Mouse (Mus musculus) midbrain, embryonic 14.5 days (tissue): ENCODE data around the gene Ahnak. TPM values are rescaled to one million over a fixed set of nuclear protein-coding genes. Genes with fewer than 3 reads are reported as not detected.

Experiments used
- ATAC-seq: fragments of 200-750 bp; cut with Nextera tagmentation; 2 replicates; pipeline ENCODE4 v1.8.0; 2017; ENCODE audit warnings: moderate number of reproducible peaks, moderate library complexity; ENCODE audit not compliant: low FRiP score, low TSS enrichment
- DNase-seq: peaks from one replicate; pipeline ENCODE4 v3.0.0-alpha.2; 2015
- H3K27ac ChIP-seq: fragments of 300-500 bp; sonication (generic); replicated peaks from 2 replicates; pipeline ENCODE4 v1.5.1; 2014; ENCODE audit warnings: mild to moderate bottlenecking, low read depth, low read length, moderate library complexity
- H3K27me3 ChIP-seq: fragments of 300-500 bp; sonication (generic); 2 replicates; pipeline ENCODE4 v1.6.1; 2014; ENCODE audit warnings: low read length, control low read depth, mixed read lengths; ENCODE audit not compliant: control insufficient read depth, insufficient read depth
- H3K36me3 ChIP-seq: fragments of 300-500 bp; sonication (generic); 2 replicates; pipeline ENCODE4 v1.6.1; 2014; ENCODE audit warnings: low read length, control low read depth; ENCODE audit not compliant: control insufficient read depth, insufficient read depth
- H3K4me1 ChIP-seq: fragments of 300-500 bp; sonication (generic); 2 replicates; pipeline ENCODE4 v1.6.1; 2014; ENCODE audit warnings: mild to moderate bottlenecking, antibody characterized with exemption, low read length, control low read depth; ENCODE audit not compliant: control insufficient read depth, insufficient read depth
- H3K4me2 ChIP-seq: fragments of 300-500 bp; sonication (generic); 2 replicates; pipeline ENCODE4 v1.6.1; 2014; ENCODE audit warnings: mild to moderate bottlenecking, low read length, moderate library complexity
- H3K4me3 ChIP-seq: fragments of 300-500 bp; sonication (generic); replicated peaks from 2 replicates; pipeline ENCODE4 v1.5.1; 2014; ENCODE audit warnings: low read depth, low read length
- H3K9ac ChIP-seq: fragments of 300-500 bp; sonication (generic); replicated peaks from 2 replicates; pipeline ENCODE4 v1.6.1; 2014; ENCODE audit warnings: mild to moderate bottlenecking, low read length, moderate library complexity
- H3K9me3 ChIP-seq: fragments of 300-500 bp; sonication (generic); 2 replicates; pipeline ENCODE4 v1.6.1; 2016; ENCODE audit warnings: low read length, control low read depth, mixed read lengths; ENCODE audit not compliant: control insufficient read depth
- WGBS: fragments of 180-500 bp; shearing (Covaris S2); extraction: QIAGEN DNeasy Blood & Tissue Kit; methylation state at CpG from one replicate; pipeline ENCODE4 v1.1.7; 2014; 5-methylcytosine and 5-hydroxymethylcytosine counted together
- polyA plus RNA-seq: library from polyadenylated mRNA; unstranded; fragments of >200 nt; fragmentation: Nextera tagmentation; extraction: Ambion mirVana; gene quantifications from 2 replicates; pipeline ENCODE4 v1.2.1, GENCODE M21; 2014

Ahnak gene
- polyA plus RNA-seq, 1 experiment from 2014 or later: 4.2 TPM

- Histone ChIP-seq H3K9ac (no peak overlapping the region), H3K36me3 (no peaks in the 10 kb centered on the region), H3K9me3 (no peaks in the 10 kb centered on the region), H3K27ac (no peak overlapping the region), H3K4me1 (no peaks in the 10 kb centered on the region), H3K4me3 (no peak overlapping the region), H3K27me3 (no peaks in the 10 kb centered on the region), H3K4me2 (no peak overlapping the region)
- no peak for DNase-seq
- no peak for ATAC-seq
- 73% methylated on average over 5 of the region's 5 CpGs for WGBS
These were observed 106.0 kb downstream of the Ahnak start for GRCm38 (mm10) chr19:9095111-9095510.

GRCm38 (mm10) chr19:9097441-9097840 is 108.4 kb downstream of the Ahnak start:
- Histone ChIP-seq H3K4me2 (no peak overlapping the region), H3K27ac (no peak overlapping the region), H3K9me3 (no peaks in the 10 kb centered on the region), H3K9ac (no peak overlapping the region), H3K4me3 (no peak overlapping the region), H3K4me1 (no peaks in the 10 kb centered on the region), H3K27me3 (no peaks in the 10 kb centered on the region), H3K36me3 (no peaks in the 10 kb centered on the region)
- ATAC-seq: no peak
- peak; percentile 18 for DNase-seq
- WGBS: 89% methylated on average over 13 of the region's 13 CpGs

GRCm38 (mm10) chr19:9099751-9100150 is 110.7 kb downstream of the Ahnak start:
- no peaks in the 10 kb centered on the region for H3K36me3 ChIP-seq
- H3K4me3 ChIP-seq: no peak overlapping the region
- H3K27ac ChIP-seq: no peak overlapping the region
- no peaks in the 10 kb centered on the region for H3K4me1 ChIP-seq
- no peak overlapping the region for H3K9ac ChIP-seq
- ATAC-seq: no peak
- 92% methylated on average over 8 of the region's 8 CpGs for WGBS
- no peak overlapping the region for H3K4me2 ChIP-seq
- no peak for DNase-seq
- H3K27me3 ChIP-seq: no peaks in the 10 kb centered on the region
- H3K9me3 ChIP-seq: no peaks in the 10 kb centered on the region

- Histone ChIP-seq H3K9ac (no peak overlapping the region), H3K27ac (no peak overlapping the region), H3K9me3 (no peaks in the 10 kb centered on the region), H3K36me3 (no peaks in the 10 kb centered on the region), H3K4me3 (no peak overlapping the region), H3K27me3 (no peaks in the 10 kb centered on the region), H3K4me2 (no peak overlapping the region), H3K4me1 (no peaks in the 10 kb centered on the region)
- 89% methylated on average over 17 of the region's 17 CpGs for WGBS
- DNase-seq: no peak
- no peak for ATAC-seq
These were observed 111.4 kb downstream of the Ahnak start for GRCm38 (mm10) chr19:9100297-9101061.

- Histone ChIP-seq H3K4me3 (no peak overlapping the region), H3K36me3 (no peaks in the 10 kb centered on the region), H3K27me3 (no peaks in the 10 kb centered on the region), H3K9ac (no peak overlapping the region), H3K9me3 (no peaks in the 10 kb centered on the region), H3K27ac (no peak overlapping the region), H3K4me2 (no peak overlapping the region), H3K4me1 (no peaks in the 10 kb centered on the region)
- ATAC-seq (no peak), DNase-seq (no peak)
- WGBS: 65% methylated on average over 2 of the region's 2 CpGs
These were observed 112.0 kb downstream of the Ahnak start for GRCm38 (mm10) chr19:9101062-9101457.

- Histone ChIP-seq H3K4me1 (no peaks in the 10 kb centered on the region), H3K27me3 (no peaks in the 10 kb centered on the region), H3K4me2 (no peak overlapping the region), H3K27ac (no peak overlapping the region), H3K9me3 (no peaks in the 10 kb centered on the region), H3K4me3 (no peak overlapping the region), H3K9ac (no peak overlapping the region), H3K36me3 (no peaks in the 10 kb centered on the region)
- DNase-seq (no peak), ATAC-seq (no peak)
- WGBS: 82% methylated on average over 4 of the region's 4 CpGs
These were observed 114.9 kb downstream of the Ahnak start for GRCm38 (mm10) chr19:9103986-9104385.

GRCm38 (mm10) chr19:9105101-9105685 is 116.1 kb downstream of the Ahnak start:
- WGBS: 60% methylated on average over 3 of the region's 3 CpGs
- Histone ChIP-seq H3K4me2 (no peak overlapping the region), H3K36me3 (no peaks in the 10 kb centered on the region), H3K9me3 (no peaks in the 10 kb centered on the region), H3K9ac (no peak overlapping the region), H3K27me3 (no peaks in the 10 kb centered on the region), H3K4me3 (no peak overlapping the region), H3K4me1 (no peaks in the 10 kb centered on the region), H3K27ac (no peak overlapping the region)
- DNase-seq (no peak), ATAC-seq (no peak)

- WGBS: 78% methylated on average over 5 of the region's 5 CpGs
- no peaks in the 10 kb centered on the region for H3K36me3 ChIP-seq
- no peak overlapping the region for H3K4me2 ChIP-seq
- H3K27ac ChIP-seq: no peak overlapping the region
- ATAC-seq: no peak
- H3K9ac ChIP-seq: no peak overlapping the region
- H3K27me3 ChIP-seq: no peaks in the 10 kb centered on the region
- H3K9me3 ChIP-seq: no peaks in the 10 kb centered on the region
- DNase-seq: no peak
- no peak overlapping the region for H3K4me3 ChIP-seq
- no peaks in the 10 kb centered on the region for H3K4me1 ChIP-seq
These were observed 117.0 kb downstream of the Ahnak start for GRCm38 (mm10) chr19:9106096-9106495.

GRCm38 (mm10) chr19:9106751-9107378 is 117.8 kb downstream of the Ahnak start:
- no peaks in the 10 kb centered on the region for H3K9me3 ChIP-seq
- no peak overlapping the region for H3K9ac ChIP-seq
- ATAC-seq (no peak), DNase-seq (no peak)
- H3K27ac ChIP-seq: no peak overlapping the region
- H3K4me1 ChIP-seq: no peaks in the 10 kb centered on the region
- no peak overlapping the region for H3K4me2 ChIP-seq
- no peaks in the 10 kb centered on the region for H3K36me3 ChIP-seq
- WGBS: 77% methylated on average over 4 of the region's 4 CpGs
- no peak overlapping the region for H3K4me3 ChIP-seq
- H3K27me3 ChIP-seq: no peaks in the 10 kb centered on the region
